8 mouse cellular contexts compared by ENCODE assay signal in genomic region chr6:122873871-122874719, GRCm38 (mm10). TPM values are rescaled to one million over a fixed set of nuclear protein-coding genes. Genes with fewer than 3 reads are reported as not detected.
DNase-seq lines count a peak whose midpoint lies in the region; ATAC-seq lines count a peak whose summit lies in the region.

Gene Necap1, plus strand, starts transcription at chr6:122874474.

- DNase-seq in T-cell, adult 2 months (ENCODE audit: low spot score): peak; percentile 96
- peak; percentile 98 to 100 for DNase-seq in cerebellum, postnatal 36 days
- peak; percentile 97 to 99 for DNase-seq in frontal cortex, postnatal 36 days (ENCODE audit: low spot score in 2 of 2)
- peak; percentile 96 for DNase-seq in left cerebral cortex, adult 11 months (ENCODE audit: low spot score)
- DNase-seq in lung, postnatal 4 days: peak; percentile 96 to 98
- DNase-seq in retina, postnatal 7 days (ENCODE audit: low read depth, low spot score): peak; percentile 95
- DNase-seq in urinary bladder, adult 2 months (ENCODE audit: low spot score): peak; percentile 91

- H3K27ac ChIP-seq in hindbrain, embryonic 15.5 days (replicated peaks): peak within 1 kb of the TSS; percentile 95

- no peaks in the 10 kb centered on the region; the same call in 1 of the 2 replicates for H3K27me3 ChIP-seq in hindbrain, embryonic 15.5 days

- peak within 1 kb of the TSS; percentile 95 for H3K9ac ChIP-seq in hindbrain, embryonic 15.5 days

- H3K4me1 ChIP-seq in hindbrain, embryonic 15.5 days (replicated peaks): peaks cover 20% of the 10 kb centered on the region

- 6% methylated on average over 43 of the region's 43 CpGs for WGBS in hindbrain, embryonic 15.5 days

- no peaks in the 10 kb centered on the region for H3K9me3 ChIP-seq in hindbrain, embryonic 15.5 days

- peak within 1 kb of the TSS; percentile 59 for H3K4me2 ChIP-seq in hindbrain, embryonic 15.5 days

- peak; percentile 98 for ATAC-seq in hindbrain, embryonic 15.5 days (ENCODE audit: low FRiP score, low read depth)

- H3K36me3 ChIP-seq in hindbrain, embryonic 15.5 days: peaks cover 10% of the 10 kb centered on the region; the same call in 1 of the 2 replicates

- H3K4me3 ChIP-seq in hindbrain, embryonic 15.5 days: peak within 1 kb of the TSS; percentile 98

RNA-seq across cellular contexts. Expression of gene Necap1, which starts in this region (rescaled TPM):
- 146 and 152 TPM in 2 replicates for polyA plus RNA-seq in hindbrain, embryonic 15.5 days (2015; fragmentation: Nextera tagmentation; extraction: Ambion mirVana)
- 25.5 and 33.1 TPM in 2 replicates for polyA plus RNA-seq in urinary bladder, adult 2 months (2012; rRNA removed)

Comparison
In these comparisons a context has a peak if more than half of its experiments do, and no peak if none do; other contexts are left out.
1. Peak in every context shown above with its lines: DNase-seq, ATAC-seq, H3K4me3 ChIP-seq and H3K27ac ChIP-seq.